In the genomic region with DNA sequence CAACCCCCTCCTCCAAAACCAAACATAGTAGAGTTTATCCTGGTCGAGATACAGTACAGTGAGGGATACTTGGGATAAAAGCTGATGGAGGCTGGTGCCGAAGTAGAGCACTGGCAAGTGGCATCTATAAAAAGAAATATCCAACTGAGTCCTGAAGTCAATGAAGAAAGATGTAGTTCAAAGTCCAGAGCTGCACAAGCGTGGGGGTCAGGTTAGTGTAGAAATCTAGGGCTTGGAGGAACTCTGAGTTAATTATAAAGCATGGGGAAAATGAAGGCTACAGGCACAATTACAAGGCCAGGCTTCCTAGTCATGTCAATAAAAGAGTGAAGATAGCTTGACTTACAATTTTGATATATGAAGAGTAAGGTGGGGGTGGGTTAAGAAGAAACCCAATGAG, we compare ENCODE assay signal across 31 mouse cellular contexts. TPM values are rescaled to one million over a fixed set of nuclear protein-coding genes. Genes with fewer than 3 reads are reported as not detected.
"Had no signal": no experiment of that assay in that cellular context is flagged by ENCODE, and none has a peak within 500 bp of the region (broad histone marks: within the 10 kb centered on the region; RNA-seq: fewer than 3 reads in every experiment).

No protein-coding gene starts in this region.

- DNase-seq: forebrain, postnatal 0 days; gastrocnemius, postnatal 14 days; gastrocnemius, postnatal 36 days; heart, adult 11 months; heart, adult 2 months; heart, postnatal 14 days; heart, postnatal 36 days; kidney, postnatal 10 days; layer of hippocampus, adult 9-11 months; layer of hippocampus, postnatal 36 days; left cerebral cortex, postnatal 4 days; lung, adult 18-20 months had no signal

- H3K27me3 ChIP-seq: heart, embryonic 13.5 days; heart, embryonic 15.5 days; hindbrain, embryonic 13.5 days; hindbrain, embryonic 15.5 days; limb, embryonic 13.5 days; limb, embryonic 15.5 days; liver, embryonic 12.5 days had no signal

- H3K4me1 ChIP-seq: hindbrain, embryonic 13.5 days; hindbrain, embryonic 15.5 days; limb, embryonic 13.5 days; limb, embryonic 15.5 days; liver, embryonic 12.5 days had no signal

- H3K27ac ChIP-seq: heart, adult 2 months; heart, embryonic 13.5 days; heart, embryonic 15.5 days; hindbrain, embryonic 13.5 days; hindbrain, embryonic 15.5 days; hindbrain, postnatal 0 days; limb, embryonic 13.5 days; limb, embryonic 15.5 days; liver, embryonic 12.5 days; liver, embryonic 14.5 days had no signal

- H3K4me3 ChIP-seq: heart, adult 2 months; heart, embryonic 13.5 days; heart, embryonic 15.5 days; hindbrain, embryonic 13.5 days; hindbrain, embryonic 15.5 days; limb, embryonic 13.5 days; limb, embryonic 15.5 days; liver, embryonic 12.5 days had no signal

- H3K9ac ChIP-seq: forebrain, postnatal 0 days; heart, embryonic 13.5 days; heart, embryonic 15.5 days; hindbrain, embryonic 13.5 days; hindbrain, embryonic 15.5 days; limb, embryonic 13.5 days; limb, embryonic 15.5 days; liver, embryonic 12.5 days; liver, embryonic 14.5 days had no signal

- H3K9me3 ChIP-seq: heart, embryonic 13.5 days; heart, embryonic 15.5 days; hindbrain, embryonic 13.5 days; hindbrain, embryonic 15.5 days; limb, embryonic 13.5 days; limb, embryonic 15.5 days; liver, embryonic 12.5 days had no signal

- ATAC-seq: forebrain, postnatal 0 days; hindbrain, postnatal 0 days; liver, embryonic 12.5 days had no signal

- H3K4me2 ChIP-seq: heart, embryonic 11.5 days; heart, embryonic 13.5 days; heart, embryonic 15.5 days; hindbrain, embryonic 13.5 days; hindbrain, embryonic 15.5 days; limb, embryonic 13.5 days; limb, embryonic 15.5 days; liver, embryonic 12.5 days had no signal

RNA-seq across cellular contexts. Expression of gene A030005L19Rik, which starts 11.9 kb away (rescaled TPM):
- polyA plus RNA-seq: forebrain, postnatal 0 days; heart, postnatal 0 days; hindbrain, embryonic 11.5 days; hindbrain, postnatal 0 days; intestine, embryonic 14.5 days; kidney, embryonic 16.5 days; limb, embryonic 11.5 days had no signal

RNA-seq across cellular contexts. Expression of gene A030014E15Rik, which starts 23.5 kb away (rescaled TPM):
- polyA plus RNA-seq: forebrain, postnatal 0 days; gonadal fat pad, adult 2 months; heart, adult 2 months; heart, embryonic 11.5 days; heart, embryonic 13.5 days; heart, embryonic 15.5 days; heart, postnatal 0 days; hindbrain, embryonic 11.5 days; hindbrain, embryonic 13.5 days; hindbrain, embryonic 15.5 days; hindbrain, postnatal 0 days; intestine, embryonic 14.5 days; kidney, embryonic 16.5 days; large intestine, adult 2 months; limb, embryonic 11.5 days; limb, embryonic 13.5 days; limb, embryonic 15.5 days; liver, adult 2 months; liver, embryonic 12.5 days; liver, embryonic 16.5 days had no signal

RNA-seq across cellular contexts. Expression of gene Gm6217, which starts 30.0 kb away (rescaled TPM):
- polyA plus RNA-seq: forebrain, postnatal 0 days; gonadal fat pad, adult 2 months; heart, adult 2 months; heart, embryonic 11.5 days; heart, embryonic 13.5 days; heart, embryonic 15.5 days; heart, postnatal 0 days; hindbrain, embryonic 11.5 days; hindbrain, embryonic 13.5 days; hindbrain, embryonic 15.5 days; hindbrain, postnatal 0 days; intestine, embryonic 14.5 days; kidney, embryonic 16.5 days; large intestine, adult 2 months; limb, embryonic 11.5 days; limb, embryonic 13.5 days; limb, embryonic 15.5 days; liver, adult 2 months; liver, embryonic 12.5 days; liver, embryonic 14.5 days; liver, embryonic 16.5 days had no signal

RNA-seq across cellular contexts. Expression of gene A030003K21Rik, which starts 42.0 kb away (rescaled TPM):
- polyA plus RNA-seq: forebrain, postnatal 0 days; gonadal fat pad, adult 2 months; heart, adult 2 months; heart, embryonic 11.5 days; heart, embryonic 13.5 days; heart, embryonic 15.5 days; heart, postnatal 0 days; hindbrain, embryonic 11.5 days; hindbrain, embryonic 13.5 days; hindbrain, embryonic 15.5 days; hindbrain, postnatal 0 days; intestine, embryonic 14.5 days; kidney, embryonic 16.5 days; large intestine, adult 2 months; limb, embryonic 11.5 days; limb, embryonic 13.5 days; limb, embryonic 15.5 days; liver, adult 2 months; liver, embryonic 12.5 days; liver, embryonic 14.5 days; liver, embryonic 16.5 days had no signal

RNA-seq across cellular contexts. Expression of gene Gm7544, which starts 54.6 kb away (rescaled TPM):
- polyA plus RNA-seq: forebrain, postnatal 0 days; gonadal fat pad, adult 2 months; heart, adult 2 months; heart, embryonic 11.5 days; heart, embryonic 13.5 days; heart, embryonic 15.5 days; heart, postnatal 0 days; hindbrain, embryonic 11.5 days; hindbrain, embryonic 13.5 days; hindbrain, embryonic 15.5 days; hindbrain, postnatal 0 days; intestine, embryonic 14.5 days; kidney, embryonic 16.5 days; large intestine, adult 2 months; limb, embryonic 11.5 days; limb, embryonic 13.5 days; limb, embryonic 15.5 days; liver, adult 2 months; liver, embryonic 12.5 days; liver, embryonic 14.5 days; liver, embryonic 16.5 days had no signal
